Mouse (Mus musculus): Measurements from ENCODE around the gene Pir.

DNA sequence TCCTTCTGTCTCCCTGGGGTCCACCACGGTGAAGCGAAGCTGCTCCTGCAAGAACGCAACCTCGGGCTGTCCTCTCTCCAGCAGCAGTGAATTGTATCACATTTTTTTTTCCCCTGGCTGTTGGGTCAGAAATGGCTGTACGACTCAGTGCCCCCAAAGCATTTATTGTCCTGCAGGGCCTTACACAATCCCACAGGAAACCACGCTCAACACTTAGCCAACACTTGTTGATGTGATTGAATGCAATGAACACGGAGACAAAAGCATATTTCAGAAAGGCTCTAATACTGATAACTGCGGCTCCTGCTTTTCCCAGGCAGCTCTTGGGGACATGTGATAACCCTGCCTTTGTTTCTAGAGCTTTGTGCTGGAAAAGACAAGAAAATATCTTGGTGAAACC, 11.1 kb upstream of the Pir start, which contains the start of gene Bmx:
- TF ChIP-seq CTCF (conservative IDR thresholded peaks at IDR 0.05 in 1 of 2, IDR thresholded peaks at IDR 0.05 in 1 of 2; ENCODE audit: low read depth in 2 of 2, low read length in 2 of 2) (no peak), BHLHE40 (IDR thresholded peaks at IDR 0.05; ENCODE audit: low read depth, low read length) (no peak), POLR2AphosphoS2 (IDR thresholded peaks at IDR 0.05; ENCODE audit: low read depth, low read length) (no peak), ZC3H11A (IDR thresholded peaks at IDR 0.05; ENCODE audit: low read depth, low read length) (no peak), MYC (IDR thresholded peaks at IDR 0.05; ENCODE audit: low read depth, low read length) (no peak), PAX5 (IDR thresholded peaks at IDR 0.05; ENCODE audit: low read length) (no peak), CHD2 (IDR thresholded peaks at IDR 0.05; ENCODE audit: low read length) (no peak), GABPA (IDR thresholded peaks at IDR 0.05; ENCODE audit: insufficient replicate concordance, low read depth, low read length) (no peak)
